Mouse (Mus musculus) stomach, postnatal 0 days (tissue): ENCODE measurements around the gene Xxylt1.

ENCODE experiments used
- CTCF ChIP-seq: IDR thresholded peaks from 2 replicates; pipeline ENCODE4 v1.5.1; 2016; ENCODE audit warnings: antibody characterized with exemption, low read depth, mild to moderate bottlenecking, moderate library complexity
- EP300 ChIP-seq: optimal IDR thresholded peaks from 2 replicates; pipeline ENCODE3; 2016; ENCODE audit warnings: antibody characterized with exemption

GRCm38 (mm10) chr16:30934205-30934780, 146.9 kb downstream of the Xxylt1 start:
- TF ChIP-seq CTCF (no peak), EP300 (no peak)
